Mouse (Mus musculus) cerebellum, adult (tissue): Measurements from ENCODE around the gene Casq1.

Experiments used
- ATAC-seq: cut with Nextera tagmentation; 2 replicates; pipeline ENCODE4 v1.9.2; 2017; ENCODE audit warnings: mild to moderate bottlenecking, moderate library complexity, mixed read lengths; ENCODE audit not compliant: insufficient number of reproducible peaks, low FRiP score, low TSS enrichment

The Casq1 gene

GRCm38 (mm10) chr1:172207111-172207584, 12.5 kb downstream of the Casq1 start:
- ATAC-seq: no peak

DNA sequence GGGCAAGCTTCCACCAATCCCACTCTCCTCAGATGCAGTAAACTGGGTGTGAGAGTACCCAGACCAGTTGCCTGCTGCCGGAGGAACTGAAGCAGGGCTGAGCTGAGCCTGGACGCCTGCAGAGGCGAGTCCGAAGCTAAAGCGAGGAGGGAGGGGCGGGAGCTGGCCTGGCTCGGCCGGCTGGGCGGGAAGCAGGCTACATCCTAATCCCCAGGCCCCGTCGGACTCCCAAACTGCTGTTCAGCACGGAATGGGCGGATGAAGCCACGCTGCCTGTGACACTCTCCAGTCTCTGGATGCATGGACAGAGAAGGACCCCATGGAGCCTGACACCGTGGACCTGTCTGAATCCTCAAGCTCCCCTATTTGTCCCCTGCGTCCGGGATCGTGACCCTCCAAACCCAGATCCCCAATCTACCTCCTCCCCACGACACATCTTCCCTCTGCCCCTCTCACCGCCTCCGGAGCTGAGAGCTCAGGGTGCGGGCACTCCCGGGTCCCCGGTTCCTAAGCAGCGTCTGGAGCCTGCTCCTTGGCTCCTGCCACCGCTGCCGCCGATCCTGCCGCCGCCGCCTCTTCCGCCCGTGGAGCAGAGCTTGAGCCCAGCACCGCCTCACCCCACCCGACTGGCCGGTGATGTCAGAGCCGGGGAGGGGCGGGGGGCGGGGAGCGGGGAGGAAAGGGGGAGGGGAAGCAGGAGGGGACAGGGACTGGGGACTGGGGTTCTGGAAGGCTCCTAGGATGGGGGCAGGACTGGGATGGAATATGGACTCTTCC, 13.3 kb downstream of the Casq1 start, which contains the start of gene Pea15a:
Gene Pea15a (minus strand): TSS at position 664 of the 777 bp plus-strand sequence.
- peak; percentile 64 for ATAC-seq

GRCm38 (mm10) chr1:172205741-172206087, 14.0 kb downstream of the Casq1 start:
- ATAC-seq: no peak

GRCm38 (mm10) chr1:172204814-172205740, 14.6 kb downstream of the Casq1 start:
- no peak for ATAC-seq

DNA sequence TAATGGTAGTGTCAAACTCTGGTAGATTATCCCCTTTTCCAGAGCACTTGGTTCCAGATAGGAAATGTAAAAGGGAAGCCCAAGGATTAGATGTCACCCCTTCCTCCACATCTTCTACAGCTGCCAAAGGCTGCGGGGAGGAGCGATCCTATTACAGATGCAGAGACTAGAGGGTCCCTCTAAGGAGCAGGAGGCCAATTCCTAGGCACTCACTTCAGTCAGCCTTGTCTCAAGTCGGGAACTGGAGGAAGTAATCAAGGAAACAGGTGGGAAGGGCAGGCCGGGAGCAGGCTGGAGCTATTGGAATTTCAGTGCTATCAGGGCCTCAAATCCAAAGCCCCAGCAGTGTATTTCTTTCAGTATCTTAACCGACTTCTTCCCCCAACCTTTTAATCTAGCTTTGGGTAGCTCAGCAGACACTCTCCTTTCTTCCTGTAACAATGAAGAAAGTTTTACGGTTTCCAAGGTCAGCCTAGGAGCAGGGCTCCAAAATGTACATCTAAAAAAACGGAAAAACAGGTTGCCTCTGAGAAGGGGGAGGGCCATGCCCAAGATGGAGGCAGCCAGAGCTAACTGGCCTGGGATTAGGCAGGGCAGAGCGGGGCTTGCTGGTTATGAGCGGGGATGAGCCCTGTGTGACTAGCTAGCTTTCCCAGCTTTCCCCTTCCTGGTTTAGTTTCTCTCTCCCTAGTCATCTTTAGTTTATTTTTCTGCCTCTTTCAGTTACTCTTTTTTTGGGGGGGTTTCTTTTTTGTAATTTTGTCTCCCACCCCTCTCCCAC, 15.4 kb downstream of the Casq1 start:
- ATAC-seq: no peak

- no peak for ATAC-seq
Observed at GRCm38 (mm10) chr1:172203566-172203965, 16.1 kb downstream of the Casq1 start.

GRCm38 (mm10) chr1:172202894-172203522, 16.7 kb downstream of the Casq1 start:
- ATAC-seq: no peak

DNA sequence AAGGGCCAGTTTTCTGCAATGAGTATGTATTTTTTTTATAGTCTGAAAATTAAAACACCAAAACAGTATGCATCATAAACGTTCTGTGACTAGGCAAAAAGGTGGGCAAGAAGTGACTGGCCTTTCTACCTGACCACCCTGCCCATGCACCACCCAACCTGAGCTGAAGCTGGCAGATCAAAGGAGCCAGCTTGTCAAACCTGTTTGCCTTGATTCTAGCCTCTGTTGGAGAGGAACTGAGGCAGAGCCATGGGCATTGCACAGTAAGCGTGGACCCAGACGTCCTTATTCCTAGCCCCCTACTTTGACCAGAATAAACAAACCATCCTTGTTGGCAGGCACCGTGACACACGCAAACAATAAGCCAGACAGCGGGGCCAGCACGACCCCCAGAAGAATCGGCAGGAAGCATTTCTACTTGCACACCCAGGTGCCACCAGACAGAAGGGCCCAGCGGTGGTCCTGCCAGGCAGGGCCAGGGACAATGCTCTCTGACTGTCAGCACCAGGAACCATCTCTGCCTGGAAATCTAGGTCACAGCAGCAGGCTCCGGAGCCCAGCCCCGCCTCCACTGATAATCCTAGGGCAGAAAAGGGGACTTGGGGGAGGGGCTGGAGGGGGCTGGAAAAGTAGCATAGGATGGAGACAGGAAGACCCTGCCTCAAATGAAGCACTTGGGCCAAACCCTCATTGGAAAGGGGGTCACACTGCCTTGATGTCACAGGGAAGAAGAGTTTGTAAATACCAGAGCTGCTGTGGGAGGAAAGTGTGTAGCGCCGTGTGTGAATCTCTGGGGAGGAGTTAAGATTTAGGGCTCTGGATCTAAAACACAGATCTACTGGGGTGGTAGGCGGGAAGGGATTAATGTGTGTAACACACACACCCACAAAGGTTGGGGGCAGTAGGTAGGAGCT, 17.4 kb downstream of the Casq1 start:
- ATAC-seq: peak; percentile 50

DNA sequence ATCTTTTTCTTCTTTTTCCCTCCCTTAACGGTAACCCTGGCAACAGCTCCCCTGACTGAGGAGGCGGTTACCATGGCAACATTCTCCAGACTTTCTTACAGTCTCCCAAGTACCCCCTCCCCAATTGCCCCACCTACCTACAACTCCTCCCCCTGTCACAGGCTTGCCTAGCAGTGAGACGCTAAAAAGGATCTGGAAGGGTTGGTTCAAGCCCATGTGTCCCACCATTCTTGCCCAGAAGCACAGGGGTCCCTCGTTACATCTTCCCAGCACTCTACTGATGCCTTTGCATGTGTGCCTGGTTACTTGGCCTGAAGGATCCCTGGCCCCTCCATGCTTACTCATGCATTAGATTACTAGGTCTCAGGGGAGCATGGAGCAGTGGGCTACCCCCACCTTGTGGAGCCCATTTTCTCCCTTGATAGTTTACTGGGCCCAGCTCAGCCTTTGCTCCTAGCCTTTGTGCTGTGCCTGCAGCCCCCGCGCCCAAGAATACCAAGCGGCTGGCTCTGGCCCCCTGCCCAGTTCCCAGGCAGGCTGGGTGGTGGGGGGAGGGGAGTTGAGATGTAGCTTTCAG, 18.7 kb downstream of the Casq1 start:
- ATAC-seq: no peak

- ATAC-seq: no peak
Observed at GRCm38 (mm10) chr1:172200161-172200560, 19.5 kb downstream of the Casq1 start.

- no peak for ATAC-seq
Observed at GRCm38 (mm10) chr1:172198996-172199395, 20.7 kb downstream of the Casq1 start.

DNA sequence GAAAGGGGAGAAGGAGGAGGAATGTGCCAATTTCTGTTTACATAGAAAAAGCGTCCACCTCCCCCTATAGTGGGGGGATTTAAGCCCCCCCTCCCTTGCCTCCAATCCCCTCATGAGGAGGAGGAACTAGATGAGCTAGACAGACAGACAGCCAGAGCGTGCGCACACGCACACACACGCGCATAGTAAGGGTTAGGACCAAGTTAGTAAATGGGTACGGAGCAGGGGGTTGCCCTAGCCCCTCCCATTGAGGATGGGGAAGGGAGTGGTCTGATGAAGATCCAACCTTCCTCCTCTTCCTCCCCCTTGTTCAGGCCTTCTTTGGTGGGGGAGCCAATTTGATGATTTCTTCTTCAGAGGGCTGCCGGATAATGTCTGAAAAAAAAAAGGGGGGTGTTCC, 21.4 kb downstream of the Casq1 start:
- no peak for ATAC-seq

GRCm38 (mm10) chr1:172197851-172198250, 21.8 kb downstream of the Casq1 start:
- no peak for ATAC-seq

GRCm38 (mm10) chr1:172197146-172197545, 22.5 kb downstream of the Casq1 start:
- no peak for ATAC-seq

GRCm38 (mm10) chr1:172194435-172194834, 25.2 kb downstream of the Casq1 start:
- no peak for ATAC-seq

GRCm38 (mm10) chr1:172192217-172192616, 27.5 kb downstream of the Casq1 start:
- ATAC-seq: no peak

- no peak for ATAC-seq
Observed at GRCm38 (mm10) chr1:172191578-172191977, 28.1 kb downstream of the Casq1 start.

DNA sequence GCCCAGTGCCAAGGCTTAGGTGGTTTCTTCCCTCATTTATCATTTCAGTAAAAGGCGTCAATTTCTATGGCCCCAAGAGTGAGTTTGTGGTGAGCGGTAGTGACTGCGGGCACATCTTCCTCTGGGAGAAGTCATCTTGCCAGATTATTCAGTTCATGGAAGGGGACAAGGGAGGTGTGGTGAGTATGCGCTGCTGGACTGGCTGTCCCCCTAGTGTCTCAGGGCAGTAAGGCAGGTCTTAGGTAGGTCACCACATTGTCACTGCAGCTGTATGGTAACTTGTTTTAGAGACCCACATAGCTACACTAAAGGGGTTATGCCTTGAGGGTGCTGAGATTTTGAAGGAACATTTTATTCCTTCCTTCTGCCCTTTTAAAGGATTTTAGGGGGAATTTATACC, 30.8 kb downstream of the Casq1 start:
- no peak for ATAC-seq
